Mouse (Mus musculus) ES-Bruce4 (cell line): ENCODE results near the gene Arhgef26. TPM values are rescaled to one million over a fixed set of nuclear protein-coding genes. Genes with fewer than 3 reads are reported as not detected.

Experiments used
- H3K27ac ChIP-seq: 2 replicates; pipeline ENCODE4 v1.5.1; 2012; ENCODE audit warnings: low read length, inconsistent platforms; ENCODE audit not compliant: insufficient read depth
- H3K27me3 ChIP-seq: 2 replicates; pipeline ENCODE4 v1.6.1; 2012; ENCODE audit warnings: mild to moderate bottlenecking, low read length, inconsistent platforms; ENCODE audit not compliant: control insufficient read depth, poor library complexity, insufficient read depth, severe bottlenecking
- H3K36me3 ChIP-seq: 2 replicates; pipeline ENCODE4 v1.6.1; 2012; ENCODE audit warnings: inconsistent platforms, mild to moderate bottlenecking, low read length, moderate library complexity; ENCODE audit not compliant: control insufficient read depth, poor library complexity, insufficient read depth, severe bottlenecking
- H3K4me1 ChIP-seq: one replicate; pipeline ENCODE4 v1.8.1; 2011; ENCODE audit warnings: low read length; ENCODE audit not compliant: control insufficient read depth, insufficient read depth
- H3K4me3 ChIP-seq: 2 replicates; pipeline ENCODE4 v1.5.1; 2011; ENCODE audit warnings: low read depth, mild to moderate bottlenecking, low read length
- H3K9ac ChIP-seq: 2 replicates; pipeline ENCODE4 v1.6.1; 2012; ENCODE audit warnings: low read depth, mild to moderate bottlenecking, inconsistent platforms; ENCODE audit not compliant: poor library complexity, severe bottlenecking
- H3K9me3 ChIP-seq: replicated peaks from 2 replicates; pipeline ENCODE4 v1.6.1; 2012; ENCODE audit warnings: mild to moderate bottlenecking, low read length, inconsistent platforms; ENCODE audit not compliant: control insufficient read depth, poor library complexity, insufficient read depth, severe bottlenecking
- CTCF ChIP-seq: IDR thresholded peaks from one replicate; pipeline ENCODE4 v1.8.1; 2011; ENCODE audit warnings: low read depth, low read length
- EP300 ChIP-seq: IDR thresholded peaks from 2 replicates; pipeline ENCODE4 v1.6.1; 2011; ENCODE audit warnings: low read depth, low read length; ENCODE audit not compliant: insufficient read depth
- POLR2A ChIP-seq: IDR thresholded peaks from one replicate; pipeline ENCODE4 v1.8.1; 2011; ENCODE audit warnings: low read length; ENCODE audit not compliant: insufficient read depth
- polyA plus RNA-seq: library from polyadenylated mRNA; stranded (reverse); fragments of >200 nt; gene quantifications from 2 replicates; pipeline ENCODE4 v1.2.4, GENCODE M21; 2011; ENCODE audit warnings: low read depth; ENCODE audit not compliant: missing spikeins, insufficient read depth, insufficient read length

The Arhgef26 gene
- polyA plus RNA-seq, 1 experiment, result 11.9 TPM

- no peak for TF ChIP-seq EP300
- no peak for TF ChIP-seq POLR2A
- no peak for TF ChIP-seq CTCF
- H3K9ac ChIP-seq, result no peak overlapping the region
- no peaks in the 10 kb centered on the region for H3K27me3 ChIP-seq
- no peaks in the 10 kb centered on the region for H3K36me3 ChIP-seq
- no peaks in the 10 kb centered on the region for H3K9me3 ChIP-seq
- H3K27ac ChIP-seq, result no peak overlapping the region
- no peaks in the 10 kb centered on the region for H3K4me1 ChIP-seq
- no peak overlapping the region for H3K4me3 ChIP-seq
Measured at GRCm38 (mm10) chr3:62417458-62417857, 79.3 kb downstream of the Arhgef26 start.

- H3K27me3 ChIP-seq, result no peaks in the 10 kb centered on the region
- H3K27ac ChIP-seq, result no peak overlapping the region
- H3K9ac ChIP-seq, result no peak overlapping the region
- H3K36me3 ChIP-seq, result no peaks in the 10 kb centered on the region
- H3K4me3 ChIP-seq, result no peak overlapping the region
- no peaks in the 10 kb centered on the region for H3K4me1 ChIP-seq
- no peaks in the 10 kb centered on the region for H3K9me3 ChIP-seq
- TF ChIP-seq EP300 (no peak), CTCF (no peak), POLR2A (no peak)
Measured at GRCm38 (mm10) chr3:62418387-62419138, 80.4 kb downstream of the Arhgef26 start.

- no peak overlapping the region for H3K27ac ChIP-seq
- no peaks in the 10 kb centered on the region for H3K4me1 ChIP-seq
- no peak overlapping the region for H3K9ac ChIP-seq
- no peak overlapping the region for H3K4me3 ChIP-seq
- H3K9me3 ChIP-seq, result no peaks in the 10 kb centered on the region
- no peaks in the 10 kb centered on the region for H3K36me3 ChIP-seq
- TF ChIP-seq POLR2A, result no peak
- TF ChIP-seq EP300, result no peak
- no peak for TF ChIP-seq CTCF
- H3K27me3 ChIP-seq, result no peaks in the 10 kb centered on the region
Measured at GRCm38 (mm10) chr3:62433675-62434074, 95.5 kb downstream of the Arhgef26 start.

GRCm38 (mm10) chr3:62435923-62436322 lies 97.8 kb downstream of the Arhgef26 start:
- no peak overlapping the region for H3K4me3 ChIP-seq
- no peaks in the 10 kb centered on the region for H3K4me1 ChIP-seq
- no peaks in the 10 kb centered on the region for H3K9me3 ChIP-seq
- H3K27me3 ChIP-seq, result no peaks in the 10 kb centered on the region
- no peak overlapping the region for H3K9ac ChIP-seq
- H3K36me3 ChIP-seq, result no peaks in the 10 kb centered on the region
- H3K27ac ChIP-seq, result no peak overlapping the region
- no peak for TF ChIP-seq POLR2A
- TF ChIP-seq EP300, result no peak
- no peak for TF ChIP-seq CTCF

GRCm38 (mm10) chr3:62440431-62440969 lies 102.4 kb downstream of the Arhgef26 start:
- Histone ChIP-seq H3K27ac (no peak overlapping the region), H3K4me3 (no peak overlapping the region), H3K4me1 (no peaks in the 10 kb centered on the region), H3K9ac (no peak overlapping the region), H3K9me3 (no peaks in the 10 kb centered on the region), H3K36me3 (no peaks in the 10 kb centered on the region), H3K27me3 (no peaks in the 10 kb centered on the region)
- no peak for TF ChIP-seq CTCF

- H3K4me3 ChIP-seq, result no peak overlapping the region
- no peaks in the 10 kb centered on the region for H3K4me1 ChIP-seq
- no peak overlapping the region for H3K27ac ChIP-seq
- no peaks in the 10 kb centered on the region for H3K36me3 ChIP-seq
- no peaks in the 10 kb centered on the region for H3K27me3 ChIP-seq
- TF ChIP-seq CTCF (no peak), EP300 (no peak), POLR2A (no peak)
- H3K9me3 ChIP-seq, result no peaks in the 10 kb centered on the region
- no peak overlapping the region for H3K9ac ChIP-seq
Measured at GRCm38 (mm10) chr3:62443582-62444194, 105.5 kb downstream of the Arhgef26 start.
